Mouse (Mus musculus) midbrain, embryonic 13.5 days (tissue): ENCODE measurements around the gene Rab33b. TPM values are rescaled to one million over a fixed set of nuclear protein-coding genes. Genes with fewer than 3 reads are reported as not detected.
"Not testable (repeated sequence)": the region's sequence is repeated elsewhere in the genome, so short reads cannot be mapped to it uniquely, and the experiment has no call there.

Source experiments
- ATAC-seq: fragments of 200-750 bp; cut with Nextera tagmentation; 2 replicates; pipeline ENCODE4 v1.8.0; 2017; ENCODE audit warnings: mild to moderate bottlenecking, moderate TSS enrichment, moderate library complexity
- H3K27ac ChIP-seq: fragments of 300-500 bp; sonication (generic); 2 replicates; pipeline ENCODE4 v1.5.1; 2015; ENCODE audit warnings: inconsistent platforms, mild to moderate bottlenecking, moderate library complexity
- H3K27me3 ChIP-seq: fragments of 300-500 bp; sonication (generic); 2 replicates; pipeline ENCODE4 v1.6.1; 2015; ENCODE audit warnings: mild to moderate bottlenecking, inconsistent platforms
- H3K36me3 ChIP-seq: fragments of 300-500 bp; sonication (generic); 2 replicates; pipeline ENCODE4 v1.6.1; 2015; ENCODE audit warnings: mild to moderate bottlenecking, inconsistent platforms
- H3K4me1 ChIP-seq: fragments of 300-500 bp; sonication (generic); replicated peaks from 2 replicates; pipeline ENCODE4 v1.6.1; 2015; ENCODE audit warnings: inconsistent platforms
- H3K4me2 ChIP-seq: fragments of 300-500 bp; sonication (generic); replicated peaks from 2 replicates; pipeline ENCODE4 v1.6.1; 2015; ENCODE audit warnings: moderate library complexity, mild to moderate bottlenecking, inconsistent platforms
- H3K4me3 ChIP-seq: fragments of 300-500 bp; sonication (generic); replicated peaks from 2 replicates; pipeline ENCODE4 v1.5.1; 2015; ENCODE audit warnings: mild to moderate bottlenecking, inconsistent platforms
- H3K9ac ChIP-seq: fragments of 300-500 bp; sonication (generic); replicated peaks from 2 replicates; pipeline ENCODE4 v1.6.1; 2015; ENCODE audit warnings: mild to moderate bottlenecking, inconsistent platforms
- H3K9me3 ChIP-seq: fragments of 300-500 bp; sonication (generic); 2 replicates; pipeline ENCODE4 v1.6.1; 2016; ENCODE audit warnings: mild to moderate bottlenecking, inconsistent platforms
- WGBS: fragments of 180-500 bp; shearing (Covaris S2); methylation state at CpG from one replicate; pipeline ENCODE4 v1.1.7; 2015; 5-methylcytosine and 5-hydroxymethylcytosine counted together
- polyA plus RNA-seq: library from polyadenylated mRNA; unstranded; fragments of >200 nt; fragmentation: Nextera tagmentation; extraction: Ambion mirVana; gene quantifications from 2 replicates; pipeline ENCODE4 v1.2.1, GENCODE M21; 2015

Rab33b gene
- 21.9 and 22.0 TPM in 2 replicates for polyA plus RNA-seq

- Histone ChIP-seq H3K4me1 (peaks cover 30% of the 10 kb centered on the region), H3K9me3 (no peaks in the 10 kb centered on the region), H3K4me2 (peak within 1 kb of the TSS; percentile 83), H3K27me3 (no peaks in the 10 kb centered on the region), H3K27ac (peak within 1 kb of the TSS; percentile 92), H3K9ac (peak within 1 kb of the TSS; percentile 85), H3K4me3 (peak within 1 kb of the TSS; percentile 81), H3K36me3 (peaks cover 6% of the 10 kb centered on the region; the same call in 1 of the 2 replicates)
- ATAC-seq: peak; percentile 97
- WGBS: under 1% methylated on average over 68 of the region's 70 CpGs
Measured at GRCm38 (mm10) chr3:51483741-51484359, at the start of gene Rab33b. Gene Rab33b (plus strand): TSS chr3:51483920.

GRCm38 (mm10) chr3:51434364-51434763, 49.4 kb upstream of the Rab33b start:
- H3K4me3 ChIP-seq, ATAC-seq: not testable (repeated sequence)
- 86% methylated on average over 5 of the region's 5 CpGs for WGBS

GRCm38 (mm10) chr3:51434871-51435595, 48.7 kb upstream of the Rab33b start:
- 76% methylated on average over 3 of the region's 3 CpGs for WGBS
- Histone ChIP-seq H3K9ac (no peak overlapping the region), H3K27ac (no peak overlapping the region), H3K9me3 (no peaks in the 10 kb centered on the region), H3K4me1 (no peaks in the 10 kb centered on the region), H3K4me2 (no peak overlapping the region), H3K27me3 (no peaks in the 10 kb centered on the region), H3K4me3 (no peak overlapping the region), H3K36me3 (0 out of 2 replicates have a peak, but pooled peaks cover 3% of the 10 kb centered on the region)
- ATAC-seq: no peak

More at GRCm38 (mm10) chr3:51434364-51434763, 49.4 kb upstream of the Rab33b start:
- not testable (repeated sequence) for H3K36me3 ChIP-seq, H3K4me1 ChIP-seq, H3K4me2 ChIP-seq, H3K9me3 ChIP-seq, H3K27ac ChIP-seq, H3K9ac ChIP-seq, H3K27me3 ChIP-seq

GRCm38 (mm10) chr3:51468530-51468929, 15.2 kb upstream of the Rab33b start:
- H3K4me3 ChIP-seq: no peak overlapping the region
- no peaks in the 10 kb centered on the region for H3K9me3 ChIP-seq
- no peak overlapping the region for H3K27ac ChIP-seq
- H3K9ac ChIP-seq: no peak overlapping the region
- peaks cover 77% of the 10 kb centered on the region for H3K36me3 ChIP-seq
- no peak overlapping the region for H3K4me2 ChIP-seq
- no peaks in the 10 kb centered on the region for H3K4me1 ChIP-seq
- H3K27me3 ChIP-seq: no peaks in the 10 kb centered on the region
- WGBS: 95% methylated on average over 2 of the region's 2 CpGs
- no peak for ATAC-seq

GRCm38 (mm10) chr3:51475706-51476105, 8.0 kb upstream of the Rab33b start:
- Histone ChIP-seq H3K36me3 (peaks cover 42% of the 10 kb centered on the region), H3K4me2 (no peak overlapping the region), H3K9ac (no peak overlapping the region), H3K27ac (no peak overlapping the region), H3K9me3 (no peaks in the 10 kb centered on the region), H3K27me3 (no peaks in the 10 kb centered on the region), H3K4me3 (no peak overlapping the region), H3K4me1 (no peaks in the 10 kb centered on the region)
- no peak for ATAC-seq
- WGBS: 86% methylated on average over 4 of the region's 4 CpGs

GRCm38 (mm10) chr3:51479893-51480292, 3.8 kb upstream of the Rab33b start:
- Histone ChIP-seq H3K27ac (no peak overlapping the region), H3K4me1 (peaks cover 13% of the 10 kb centered on the region), H3K9me3 (no peaks in the 10 kb centered on the region), H3K36me3 (peaks cover 9% of the 10 kb centered on the region), H3K27me3 (no peaks in the 10 kb centered on the region), H3K4me2 (no peak overlapping the region), H3K9ac (no peak overlapping the region), H3K4me3 (no peak overlapping the region)
- no peak for ATAC-seq
- 48% methylated on average over 2 of the region's 2 CpGs for WGBS

GRCm38 (mm10) chr3:51481059-51481458, 2.7 kb upstream of the Rab33b start:
- Histone ChIP-seq H3K27ac (no peak overlapping the region), H3K4me2 (no peak overlapping the region), H3K27me3 (no peaks in the 10 kb centered on the region), H3K9ac (no peak overlapping the region), H3K4me1 (peaks cover 24% of the 10 kb centered on the region), H3K9me3 (no peaks in the 10 kb centered on the region), H3K4me3 (no peak overlapping the region), H3K36me3 (no peaks in the 10 kb centered on the region)
- ATAC-seq: no peak

- Histone ChIP-seq H3K4me1 (peaks cover 30% of the 10 kb centered on the region), H3K27me3 (no peaks in the 10 kb centered on the region), H3K9ac (no peak overlapping the region), H3K27ac (no peak overlapping the region), H3K9me3 (no peaks in the 10 kb centered on the region), H3K4me3 (no peak overlapping the region), H3K36me3 (0 out of 2 replicates have a peak, but pooled peaks cover 3% of the 10 kb centered on the region), H3K4me2 (no peak overlapping the region)
- no peak for ATAC-seq
- WGBS: 60% methylated on average over 3 of the region's 3 CpGs
Measured at GRCm38 (mm10) chr3:51481881-51482280, 1.8 kb upstream of the Rab33b start.

GRCm38 (mm10) chr3:51482781-51483180, 939 bp upstream of the Rab33b start:
- peaks cover 30% of the 10 kb centered on the region for H3K4me1 ChIP-seq
- H3K36me3 ChIP-seq: peaks cover 6% of the 10 kb centered on the region; the same call in 1 of the 2 replicates
- no peak for ATAC-seq
- 81% methylated on average over 3 of the region's 3 CpGs for WGBS
- no peaks in the 10 kb centered on the region for H3K9me3 ChIP-seq
- H3K27me3 ChIP-seq: no peaks in the 10 kb centered on the region
- peak overlapping the region; percentile 81 for H3K4me3 ChIP-seq
- H3K4me2 ChIP-seq: peak overlapping the region; percentile 83
- H3K27ac ChIP-seq: no peak overlapping the region
- peak overlapping the region; percentile 85 for H3K9ac ChIP-seq

- Histone ChIP-seq H3K4me1 (peaks cover 30% of the 10 kb centered on the region), H3K27me3 (no peaks in the 10 kb centered on the region), H3K4me2 (peak overlapping the region; percentile 83), H3K9ac (peak overlapping the region; percentile 85), H3K4me3 (peak overlapping the region; percentile 81), H3K36me3 (peaks cover 6% of the 10 kb centered on the region; the same call in 1 of the 2 replicates), H3K9me3 (no peaks in the 10 kb centered on the region), H3K27ac (peak overlapping the region; percentile 92)
- WGBS: 0% methylated on average over 33 of the region's 33 CpGs
- peak; percentile 61 for ATAC-seq
Measured at GRCm38 (mm10) chr3:51484370-51484769, 650 bp downstream of the Rab33b start.

GRCm38 (mm10) chr3:51485347-51485746, 1.6 kb downstream of the Rab33b start:
- peak overlapping the region; percentile 85 for H3K9ac ChIP-seq
- peak overlapping the region; percentile 83 for H3K4me2 ChIP-seq
- H3K27me3 ChIP-seq: no peaks in the 10 kb centered on the region
- peaks cover 6% of the 10 kb centered on the region; the same call in 1 of the 2 replicates for H3K36me3 ChIP-seq
- no peak overlapping the region for H3K27ac ChIP-seq
- peaks cover 33% of the 10 kb centered on the region for H3K4me1 ChIP-seq
- H3K4me3 ChIP-seq: peak overlapping the region; percentile 81
- 90% methylated on average over 4 of the region's 4 CpGs for WGBS
- no peaks in the 10 kb centered on the region for H3K9me3 ChIP-seq
- ATAC-seq: no peak

- no peak overlapping the region for H3K27ac ChIP-seq
- no peak overlapping the region for H3K4me3 ChIP-seq
- 91% methylated on average over 4 of the region's 4 CpGs for WGBS
- H3K9ac ChIP-seq: no peak overlapping the region
- no peak for ATAC-seq
- H3K4me1 ChIP-seq: peaks cover 35% of the 10 kb centered on the region
- no peak overlapping the region for H3K4me2 ChIP-seq
- no peaks in the 10 kb centered on the region for H3K27me3 ChIP-seq
- H3K9me3 ChIP-seq: no peaks in the 10 kb centered on the region
- peaks cover 6% of the 10 kb centered on the region; the same call in 1 of the 2 replicates for H3K36me3 ChIP-seq
Measured at GRCm38 (mm10) chr3:51486491-51487195, 2.9 kb downstream of the Rab33b start.
